Mouse (Mus musculus) intestine, embryonic 15.5 days (tissue): ENCODE measurements around the gene Ppard. TPM values are rescaled to one million over a fixed set of nuclear protein-coding genes. Genes with fewer than 3 reads are reported as not detected.
"Not testable (repeated sequence)": the region's sequence is repeated elsewhere in the genome, so short reads cannot be mapped to it uniquely, and the experiment has no call there.

Experiments
- ATAC-seq: fragments of 200-750 bp; cut with Nextera tagmentation; 2 replicates; pipeline ENCODE4 v1.8.0; 2017; ENCODE audit warnings: moderate TSS enrichment, moderate library complexity
- H3K27ac ChIP-seq: fragments of 300-500 bp; sonication (generic); 2 replicates; pipeline ENCODE4 v1.5.1; 2015; ENCODE audit warnings: mild to moderate bottlenecking, inconsistent platforms
- H3K27me3 ChIP-seq: fragments of 300-500 bp; sonication (generic); replicated peaks from 2 replicates; pipeline ENCODE4 v1.6.1; 2015; ENCODE audit warnings: inconsistent platforms
- H3K36me3 ChIP-seq: fragments of 300-500 bp; sonication (generic); 2 replicates; pipeline ENCODE4 v1.6.1; 2015; ENCODE audit warnings: inconsistent platforms
- H3K4me1 ChIP-seq: fragments of 300-500 bp; sonication (generic); replicated peaks from 2 replicates; pipeline ENCODE4 v1.6.1; 2015; ENCODE audit warnings: inconsistent platforms
- H3K4me2 ChIP-seq: fragments of 300-500 bp; sonication (generic); replicated peaks from 2 replicates; pipeline ENCODE4 v1.6.1; 2015; ENCODE audit warnings: mild to moderate bottlenecking, inconsistent platforms
- H3K4me3 ChIP-seq: fragments of 300-500 bp; sonication (generic); replicated peaks from 2 replicates; pipeline ENCODE4 v1.5.1; 2015; ENCODE audit warnings: inconsistent platforms
- H3K9ac ChIP-seq: fragments of 300-500 bp; sonication (generic); 2 replicates; pipeline ENCODE4 v1.6.1; 2015; ENCODE audit warnings: inconsistent platforms
- H3K9me3 ChIP-seq: fragments of 300-500 bp; sonication (generic); 2 replicates; pipeline ENCODE4 v1.6.1; 2016; ENCODE audit warnings: inconsistent platforms
- WGBS: fragments of 180-500 bp; shearing (Covaris S2); methylation state at CpG from one replicate; pipeline ENCODE4 v1.1.7; 2015; 5-methylcytosine and 5-hydroxymethylcytosine counted together
- polyA plus RNA-seq: library from polyadenylated mRNA; unstranded; fragments of >200 nt; fragmentation: Nextera tagmentation; extraction: Ambion mirVana; gene quantifications from 2 replicates; pipeline ENCODE4 v1.2.1, GENCODE M21; 2015

Ppard gene
- polyA plus RNA-seq, 1 experiment from 2014 or later: 1.8 TPM

DNA sequence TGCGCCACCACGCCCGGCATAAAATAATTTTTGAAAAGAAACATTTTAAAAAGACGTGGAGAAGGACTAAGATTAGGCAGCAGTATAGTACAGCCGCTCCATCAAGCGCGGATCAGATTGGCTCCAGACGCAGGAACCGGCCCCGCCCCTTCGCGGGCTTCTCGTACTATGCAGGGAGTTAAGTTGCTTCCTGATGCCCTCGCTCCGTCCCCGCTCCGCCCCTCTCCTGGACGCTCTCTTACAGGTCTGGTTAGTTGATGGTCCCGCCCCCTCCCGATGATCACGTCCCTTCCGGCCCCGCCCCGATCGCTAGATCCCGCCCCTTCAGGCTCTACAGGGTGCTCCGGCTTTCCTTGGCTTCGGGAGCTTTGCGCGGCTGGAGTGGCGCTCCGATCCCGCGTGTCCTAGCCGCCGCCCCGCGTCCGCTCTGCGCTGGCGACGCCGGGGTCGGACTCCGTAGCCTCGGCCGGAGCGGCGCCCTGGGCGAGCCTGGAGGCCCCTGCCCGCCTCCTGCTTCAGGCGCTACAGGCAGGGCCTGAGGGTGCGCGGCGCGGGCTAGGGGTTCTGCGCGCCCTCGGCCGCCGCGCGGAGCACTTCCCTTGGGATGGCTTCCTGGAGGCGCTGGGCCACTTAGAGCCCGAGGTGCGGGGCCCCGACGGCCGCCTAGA lies 80.8 kb downstream of the Ppard start, which contains the start of gene Fance:
Gene Fance, plus strand, starts transcription at position 308 of the 668 bp plus-strand sequence.
- Histone ChIP-seq H3K9ac (peak within 1 kb of the TSS; percentile 92), H3K4me2 (peak within 1 kb of the TSS; percentile 78), H3K27me3 (no peaks in the 10 kb centered on the region), H3K36me3 (peaks cover 11% of the 10 kb centered on the region), H3K4me1 (peaks cover 13% of the 10 kb centered on the region), H3K27ac (peak within 1 kb of the TSS; percentile 96), H3K4me3 (peak within 1 kb of the TSS; percentile 91), H3K9me3 (no peaks in the 10 kb centered on the region)
- under 1% methylated on average over 69 of the region's 69 CpGs for whole genome bisulfite sequencing
- peak; percentile 99 for ATAC-seq

DNA sequence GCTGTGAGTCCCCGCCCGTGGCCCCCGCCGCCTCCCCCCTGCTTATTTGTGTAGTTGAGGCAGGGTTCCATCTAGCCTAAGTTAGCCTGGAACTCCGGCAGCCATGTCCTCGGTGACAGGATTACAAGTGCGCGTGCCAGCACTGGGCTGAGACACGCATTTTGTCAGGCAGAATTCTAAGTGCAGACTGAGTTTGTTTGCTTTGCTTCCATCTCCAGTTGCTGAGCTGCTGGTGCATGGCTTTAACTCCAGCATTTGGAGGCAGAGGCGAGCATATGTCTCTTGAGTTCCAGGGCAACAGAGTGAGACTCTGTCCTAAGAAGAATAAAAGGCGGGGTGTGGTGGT lies 81.4 kb downstream of the Ppard start:
- Histone ChIP-seq H3K4me3 (peak overlapping the region; percentile 91), H3K27ac (peak overlapping the region; percentile 96), H3K9ac (peak overlapping the region; percentile 92), H3K4me2 (peak overlapping the region; percentile 78), H3K9me3 (no peaks in the 10 kb centered on the region), H3K36me3 (peaks cover 13% of the 10 kb centered on the region), H3K27me3 (no peaks in the 10 kb centered on the region), H3K4me1 (peaks cover 9% of the 10 kb centered on the region)
- peak; percentile 15; the same call in 1 of the 2 replicates for ATAC-seq
- WGBS: 1% methylated on average over 11 of the region's 11 CpGs

GRCm38 (mm10) chr17:28315611-28316160 lies 83.2 kb downstream of the Ppard start:
- 84% methylated on average over 20 of the region's 20 CpGs for WGBS
- Histone ChIP-seq H3K9me3 (no peaks in the 10 kb centered on the region), H3K4me2 (no peak overlapping the region), H3K27ac (no peak overlapping the region), H3K4me3 (no peak overlapping the region), H3K4me1 (peaks cover 9% of the 10 kb centered on the region), H3K36me3 (peaks cover 19% of the 10 kb centered on the region), H3K27me3 (no peaks in the 10 kb centered on the region), H3K9ac (no peak overlapping the region)
- no peak for ATAC-seq

DNA sequence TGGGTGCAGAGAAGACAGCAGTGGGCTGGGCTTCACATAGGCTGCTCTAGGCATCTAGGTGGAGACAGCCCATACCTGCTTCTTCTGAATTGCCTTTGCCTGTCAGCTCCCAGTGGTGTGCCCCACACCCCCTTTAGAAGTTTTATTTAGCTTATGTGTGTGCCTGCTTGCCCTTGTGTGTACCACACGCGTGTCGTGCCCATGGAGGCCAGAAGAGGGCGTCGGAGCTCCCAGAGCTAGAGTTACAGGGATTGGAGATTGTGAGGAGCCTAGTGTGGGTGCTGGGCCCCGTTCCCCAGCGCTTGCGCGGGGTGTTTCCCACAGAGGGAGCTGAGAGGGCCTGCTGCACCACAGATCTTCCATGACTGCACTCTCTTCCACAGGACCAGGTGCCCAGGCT lies 84.0 kb downstream of the Ppard start:
- Histone ChIP-seq H3K4me3 (no peak overlapping the region), H3K36me3 (peaks cover 19% of the 10 kb centered on the region), H3K9me3 (no peaks in the 10 kb centered on the region), H3K27me3 (no peaks in the 10 kb centered on the region), H3K4me2 (no peak overlapping the region), H3K27ac (no peak overlapping the region), H3K4me1 (peaks cover 9% of the 10 kb centered on the region), H3K9ac (no peak overlapping the region)
- no peak for ATAC-seq
- 93% methylated on average over 9 of the region's 9 CpGs for WGBS

DNA sequence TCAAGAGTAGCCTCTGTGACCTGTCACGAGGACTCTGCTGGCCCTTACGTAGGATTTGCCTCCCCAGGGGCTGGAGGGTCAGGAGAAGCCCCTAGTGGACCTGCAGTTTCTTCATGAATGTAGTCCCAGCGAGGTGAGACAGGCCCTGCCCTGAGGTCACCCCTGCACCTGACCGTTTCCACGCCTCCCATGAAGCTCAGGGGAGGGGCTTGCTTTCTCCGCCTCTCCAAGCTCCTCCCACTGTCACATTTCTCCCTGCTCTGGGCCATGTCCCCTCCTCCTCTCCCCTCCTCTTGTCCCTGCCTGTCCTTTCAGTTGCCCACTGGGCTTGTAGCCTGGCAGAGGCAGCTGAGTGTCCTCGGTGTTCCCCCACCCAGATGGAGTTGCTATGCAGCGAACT lies 84.6 kb downstream of the Ppard start:
- Histone ChIP-seq H3K9me3 (no peaks in the 10 kb centered on the region), H3K4me2 (no peak overlapping the region), H3K27ac (no peak overlapping the region), H3K4me3 (no peak overlapping the region), H3K9ac (no peak overlapping the region), H3K4me1 (peaks cover 9% of the 10 kb centered on the region), H3K36me3 (peaks cover 19% of the 10 kb centered on the region), H3K27me3 (no peaks in the 10 kb centered on the region)
- WGBS: 58% methylated on average over 8 of the region's 8 CpGs
- ATAC-seq: no peak

DNA sequence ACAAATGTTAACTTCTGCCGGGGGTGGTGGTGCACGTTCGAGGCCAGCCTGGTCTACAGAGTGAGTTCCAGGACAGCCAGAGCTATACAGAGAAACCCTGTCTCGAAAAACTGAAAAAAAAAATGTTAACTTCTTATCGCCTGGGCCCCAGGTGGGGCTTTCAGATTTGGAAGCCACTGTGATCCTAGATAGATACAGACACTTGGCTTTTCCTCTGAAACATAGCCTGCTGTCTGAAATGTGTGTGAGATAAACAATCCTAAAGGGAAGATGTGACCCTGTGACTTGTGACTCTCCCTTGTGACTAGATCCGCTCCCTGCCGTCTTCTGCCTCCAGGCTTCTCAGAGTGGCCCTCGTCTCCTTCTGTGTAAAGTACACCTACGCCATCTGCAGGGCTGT lies 85.2 kb downstream of the Ppard start:
- H3K36me3 ChIP-seq: peaks cover 23% of the 10 kb centered on the region
- H3K9me3 ChIP-seq: no peaks in the 10 kb centered on the region
- WGBS: 84% methylated on average over 9 of the region's 9 CpGs
- H3K27me3 ChIP-seq: no peaks in the 10 kb centered on the region
- H3K9ac ChIP-seq: no peak overlapping the region
- no peak overlapping the region for H3K4me2 ChIP-seq
- H3K27ac ChIP-seq: no peak overlapping the region
- H3K4me3 ChIP-seq: no peak overlapping the region
- peaks cover 9% of the 10 kb centered on the region for H3K4me1 ChIP-seq
- no peak for ATAC-seq

DNA sequence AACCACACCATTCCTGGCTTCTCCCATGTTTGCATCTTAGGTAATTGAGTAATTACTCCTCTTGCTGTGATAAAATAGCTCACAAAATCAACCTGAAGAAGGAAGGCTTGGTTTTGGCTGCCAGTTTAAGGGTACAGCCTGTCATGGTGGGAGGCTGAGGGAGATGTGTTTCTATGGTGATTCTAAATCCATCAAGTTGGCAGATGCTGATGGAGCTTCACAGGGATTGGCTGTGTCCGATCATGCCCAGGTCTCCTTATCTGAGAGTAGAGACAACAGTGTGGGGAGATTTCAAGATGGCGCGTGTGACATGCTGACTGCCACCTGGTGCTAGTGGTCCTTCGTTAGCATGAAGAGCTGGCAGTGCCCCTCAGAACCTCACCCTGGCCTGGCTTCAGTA lies 89.2 kb downstream of the Ppard start:
- ATAC-seq: no peak
- Histone ChIP-seq H3K9ac (no peak overlapping the region), H3K9me3 (no peaks in the 10 kb centered on the region), H3K27me3 (no peaks in the 10 kb centered on the region), H3K27ac (no peak overlapping the region), H3K4me1 (0 out of 2 replicates have a peak, but pooled peaks cover 7% of the 10 kb centered on the region), H3K36me3 (peaks cover 37% of the 10 kb centered on the region), H3K4me2 (no peak overlapping the region), H3K4me3 (no peak overlapping the region)
- 91% methylated on average over 4 of the region's 4 CpGs for WGBS

DNA sequence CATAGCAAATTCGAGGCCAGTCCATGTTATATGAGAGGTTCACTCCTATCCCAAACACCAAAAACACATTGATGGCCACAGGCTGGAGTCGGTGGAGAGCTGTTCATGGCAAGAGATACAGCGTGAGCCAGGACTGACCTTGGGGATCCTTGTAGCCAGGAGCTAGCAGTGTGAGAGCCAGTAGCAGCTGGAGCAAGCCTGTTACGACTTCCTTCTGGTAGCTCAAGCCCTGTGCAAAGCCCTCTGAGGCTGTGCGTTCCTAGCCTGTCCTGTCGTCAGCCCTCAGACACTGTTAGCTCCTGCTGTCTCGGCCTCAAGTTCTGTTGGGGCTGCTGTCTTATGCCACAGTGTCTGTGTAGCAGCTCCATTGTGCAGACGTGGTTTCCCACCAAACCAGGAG lies 91.3 kb downstream of the Ppard start:
- H3K4me3 ChIP-seq: no peak overlapping the region
- H3K4me1 ChIP-seq: peaks cover 21% of the 10 kb centered on the region
- no peak overlapping the region for H3K27ac ChIP-seq
- WGBS: 85% methylated on average over 8 of the region's 8 CpGs
- ATAC-seq: no peak
- H3K4me2 ChIP-seq: no peak overlapping the region
- no peaks in the 10 kb centered on the region for H3K27me3 ChIP-seq
- no peak overlapping the region for H3K9ac ChIP-seq
- H3K36me3 ChIP-seq: peaks cover 24% of the 10 kb centered on the region
- H3K9me3 ChIP-seq: no peaks in the 10 kb centered on the region

- Histone ChIP-seq H3K4me1 (peaks cover 21% of the 10 kb centered on the region), H3K36me3 (peaks cover 24% of the 10 kb centered on the region)
- H3K27ac ChIP-seq, H3K9ac ChIP-seq, H3K4me3 ChIP-seq, ATAC-seq, H3K4me2 ChIP-seq, H3K9me3 ChIP-seq, H3K27me3 ChIP-seq: not testable (repeated sequence)
- WGBS: 96% methylated on average over 7 of the region's 7 CpGs
These were observed 91.9 kb downstream of the Ppard start for GRCm38 (mm10) chr17:28324416-28324815.

DNA sequence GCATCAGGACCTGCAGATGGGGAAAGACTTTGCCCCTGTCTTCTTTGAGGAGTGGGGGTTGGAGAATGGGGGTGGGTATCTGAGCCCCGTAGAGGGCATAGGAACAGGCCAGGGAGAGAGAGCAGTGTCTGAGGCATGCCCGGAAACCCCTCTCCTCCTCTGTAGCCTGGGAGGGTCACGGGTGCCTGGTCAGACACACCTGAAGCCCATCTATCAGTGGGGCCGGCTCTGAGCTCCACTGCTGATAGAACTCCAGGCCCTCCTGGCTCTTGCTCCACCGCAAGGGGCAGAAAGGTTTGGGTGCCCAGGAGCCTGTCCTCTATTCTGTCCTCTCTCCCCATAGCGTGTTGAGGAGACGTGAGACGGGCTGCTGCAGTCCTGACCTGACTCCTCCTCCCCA lies 93.3 kb downstream of the Ppard start:
- Histone ChIP-seq H3K27me3 (no peaks in the 10 kb centered on the region), H3K36me3 (peaks cover 17% of the 10 kb centered on the region), H3K4me3 (no peak overlapping the region), H3K9ac (no peak overlapping the region), H3K4me1 (peaks cover 24% of the 10 kb centered on the region), H3K9me3 (no peaks in the 10 kb centered on the region), H3K4me2 (no peak overlapping the region), H3K27ac (no peak overlapping the region)
- WGBS: 91% methylated on average over 8 of the region's 8 CpGs
- ATAC-seq: no peak

DNA sequence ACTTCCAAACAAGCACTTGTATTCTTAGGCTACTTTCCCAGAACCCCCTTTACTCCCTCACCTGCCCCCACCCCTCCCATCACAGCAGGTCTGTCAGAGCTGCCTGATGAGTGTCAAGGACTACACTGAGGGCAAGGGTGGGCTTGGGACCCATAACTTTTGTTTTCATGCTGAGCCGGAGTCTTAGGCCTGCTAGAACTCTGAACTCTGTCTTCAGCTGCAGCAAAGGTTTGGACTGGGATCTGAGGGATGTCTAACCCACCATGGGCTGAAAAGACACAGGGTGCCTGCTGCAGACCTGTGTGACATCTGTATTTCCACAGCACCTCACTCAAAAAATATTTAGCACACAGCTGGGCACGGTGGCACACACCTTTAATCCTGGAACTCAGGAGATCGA lies 94.5 kb downstream of the Ppard start:
- Histone ChIP-seq H3K27me3 (no peaks in the 10 kb centered on the region), H3K9ac (0 out of 2 replicates have a peak overlapping the region, but pooled peaks have one; percentile 55), H3K4me3 (no peak overlapping the region), H3K4me1 (peaks cover 24% of the 10 kb centered on the region), H3K4me2 (peak overlapping the region; percentile 80; the same call in 1 of the 2 replicates), H3K36me3 (peaks cover 17% of the 10 kb centered on the region), H3K27ac (peak overlapping the region; percentile 96), H3K9me3 (no peaks in the 10 kb centered on the region)
- ATAC-seq: no peak
- 71% methylated on average over 3 of the region's 3 CpGs for WGBS

- ATAC-seq: peak; percentile 51
- Histone ChIP-seq H3K4me2 (peak overlapping the region; percentile 80), H3K9ac (peak overlapping the region; percentile 55), H3K4me1 (peaks cover 32% of the 10 kb centered on the region), H3K36me3 (peaks cover 13% of the 10 kb centered on the region), H3K4me3 (peak overlapping the region; percentile 86), H3K9me3 (no peaks in the 10 kb centered on the region), H3K27ac (peak overlapping the region; percentile 96), H3K27me3 (no peaks in the 10 kb centered on the region)
- WGBS: 4% methylated on average over 22 of the region's 22 CpGs
These were observed 95.3 kb downstream of the Ppard start for GRCm38 (mm10) chr17:28327673-28328325.
